Mouse (Mus musculus): ENCODE measurements around the gene Dnaic1. TPM values are rescaled to one million over a fixed set of nuclear protein-coding genes. Genes with fewer than 3 reads are reported as not detected.

The Dnaic1 gene
- total RNA-seq, 2 experiments from 2014 or later, result 0.56 to 0.63 TPM

- no peak for DNase-seq
These were observed 66.3 kb downstream of the Dnaic1 start for GRCm38 (mm10) chr4:41635906-41636305.

DNA sequence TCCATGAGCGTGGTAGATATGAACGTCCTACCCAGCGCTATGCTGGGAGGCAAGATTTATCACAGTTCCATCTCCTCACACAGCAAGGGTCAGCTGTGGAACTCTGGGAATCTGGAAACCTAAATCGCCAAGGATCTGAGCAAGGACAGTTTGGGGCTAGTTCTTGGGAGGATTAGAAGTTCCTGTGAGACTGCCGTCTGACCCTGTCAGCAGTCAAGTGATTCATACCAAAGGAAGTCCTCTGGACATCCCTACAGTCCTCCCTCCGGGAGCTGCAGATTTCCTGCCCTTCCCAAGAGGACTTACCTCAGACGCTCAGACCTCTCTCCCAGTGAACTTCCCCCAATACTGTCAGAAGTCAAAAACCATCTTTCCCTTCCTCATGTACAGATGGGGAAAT, 66.8 kb downstream of the Dnaic1 start:
- no peak for DNase-seq

- DNase-seq, result no peak
These were observed 67.5 kb downstream of the Dnaic1 start for GRCm38 (mm10) chr4:41636882-41637635.

GRCm38 (mm10) chr4:41638186-41638731, 68.7 kb downstream of the Dnaic1 start:
- DNase-seq, result no peak

DNA sequence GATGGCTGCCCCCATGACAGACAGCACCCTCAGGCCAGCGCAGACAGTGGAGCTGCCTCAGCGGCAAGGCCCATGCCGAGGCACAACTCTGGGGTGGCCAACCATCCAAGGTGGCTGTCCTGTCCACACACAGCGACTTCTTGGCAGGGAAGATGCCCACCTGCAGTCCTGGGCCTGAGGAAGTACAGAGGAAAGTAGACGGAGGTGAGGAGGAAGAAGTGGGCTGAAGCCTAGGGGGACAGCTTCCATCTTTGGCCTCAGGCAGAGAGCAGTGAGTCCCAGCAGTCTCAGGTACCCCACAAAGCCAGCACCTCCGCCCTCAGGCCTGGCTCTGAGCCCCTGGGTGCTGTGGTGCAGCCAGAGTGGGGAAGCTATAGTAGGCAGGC, 69.2 kb downstream of the Dnaic1 start:
- DNase-seq, result no peak

DNA sequence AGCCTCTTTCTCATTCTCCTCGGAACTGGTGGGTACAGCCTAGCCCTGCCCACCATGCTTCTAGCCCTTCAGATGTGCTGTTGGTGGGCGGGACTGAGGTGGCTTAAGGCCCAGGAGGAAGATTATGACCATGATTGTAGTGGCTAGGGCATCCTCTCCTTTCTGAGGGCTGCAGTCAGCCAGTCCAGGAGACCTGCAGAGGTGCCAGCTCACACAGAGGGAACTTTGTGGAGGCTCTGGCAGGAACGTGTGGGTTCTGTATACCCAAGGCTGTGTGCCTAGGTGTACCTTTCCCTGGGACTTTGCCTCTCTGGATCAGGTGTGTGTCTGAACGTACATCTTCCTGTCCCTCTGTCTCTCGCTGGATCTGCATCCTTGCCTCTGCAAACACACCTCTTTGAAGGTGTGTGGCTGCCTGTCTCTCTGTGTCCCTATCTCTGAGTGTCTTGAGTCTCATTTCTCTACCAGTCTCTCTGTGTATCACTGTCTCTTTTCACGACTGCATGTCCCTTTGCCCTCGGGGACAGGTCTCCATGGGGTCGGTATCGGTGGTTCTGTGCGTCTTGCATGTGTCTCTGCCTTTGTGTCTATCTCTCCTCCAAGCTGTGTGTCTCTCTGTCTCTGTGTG, 69.8 kb downstream of the Dnaic1 start:
- DNase-seq, result no peak

DNA sequence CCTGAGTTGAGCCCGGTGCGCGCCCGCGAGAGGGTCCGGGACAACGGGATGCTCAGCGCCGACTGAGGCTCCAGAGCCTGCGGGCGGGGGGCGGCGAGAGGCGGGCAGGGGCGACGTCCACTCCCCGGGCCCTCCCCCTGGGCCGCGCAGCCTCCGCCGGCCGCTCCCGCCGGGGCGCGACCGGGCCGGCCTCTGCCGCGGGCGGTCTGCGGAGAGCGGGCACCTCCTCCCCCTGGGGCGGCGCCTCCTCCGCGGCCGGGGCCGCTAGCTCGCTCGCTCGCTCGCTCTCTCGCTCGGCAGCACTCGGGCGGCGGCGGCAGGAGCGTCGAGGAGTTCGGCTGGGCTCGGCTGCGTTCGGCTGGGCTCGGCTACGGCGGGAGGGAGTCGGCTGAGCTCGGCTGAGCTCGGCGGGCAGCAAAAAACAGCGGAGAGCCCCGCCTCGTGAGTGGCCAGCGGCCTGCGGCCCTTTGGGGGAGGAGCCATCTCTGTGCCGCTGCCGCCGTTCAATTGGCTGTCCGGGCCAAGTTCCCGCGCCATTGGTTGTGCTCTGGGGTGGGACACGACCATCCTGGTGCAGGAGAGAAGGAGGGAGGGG, 70.4 kb downstream of the Dnaic1 start, which contains the start of gene Enho:
Gene Enho (minus strand): TSS at position 412 of the 595 bp plus-strand sequence.
- peak; percentile 97 for DNase-seq

GRCm38 (mm10) chr4:41641199-41641822, 71.7 kb downstream of the Dnaic1 start:
- DNase-seq, result no peak

DNA sequence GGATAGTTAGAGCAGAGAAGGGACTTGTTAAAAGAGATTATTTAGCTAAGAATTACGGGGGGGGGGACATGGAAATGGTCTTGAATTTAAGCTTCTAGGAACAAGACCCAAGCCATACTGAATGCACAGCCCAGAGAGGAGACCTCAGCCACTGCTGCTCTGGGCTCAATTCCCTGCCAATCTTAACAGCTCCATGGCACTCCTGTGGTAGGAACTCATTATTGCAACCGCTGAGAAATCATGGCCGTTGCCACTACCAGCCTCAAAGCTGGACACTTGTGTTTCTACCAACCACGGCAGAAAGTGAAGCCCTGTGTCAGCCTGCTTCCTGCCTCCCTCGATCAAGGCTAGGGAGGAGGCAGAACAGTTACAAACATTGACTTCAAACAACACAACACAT, 75.9 kb downstream of the Dnaic1 start:
- DNase-seq, result no peak

DNA sequence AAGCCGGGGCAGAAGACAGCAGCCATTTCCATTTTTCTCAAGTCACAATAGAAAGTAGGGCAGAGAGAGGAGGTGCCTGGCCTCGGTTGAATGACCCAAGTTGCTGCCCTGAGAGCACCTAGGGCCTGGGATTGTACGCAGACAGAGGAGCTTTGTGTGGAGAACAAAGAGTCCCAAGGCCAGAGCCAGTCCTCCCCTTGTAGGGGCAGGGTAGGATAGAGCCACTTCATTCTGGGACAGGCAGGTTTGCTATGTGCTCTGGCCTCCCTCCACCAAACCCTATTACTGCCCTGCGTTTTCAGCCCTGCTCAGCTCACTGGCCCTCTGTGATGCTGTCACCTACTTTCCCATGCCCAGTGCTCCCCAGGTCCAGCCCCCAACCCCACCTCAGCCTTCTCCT, 78.6 kb downstream of the Dnaic1 start:
- no peak for DNase-seq

DNA sequence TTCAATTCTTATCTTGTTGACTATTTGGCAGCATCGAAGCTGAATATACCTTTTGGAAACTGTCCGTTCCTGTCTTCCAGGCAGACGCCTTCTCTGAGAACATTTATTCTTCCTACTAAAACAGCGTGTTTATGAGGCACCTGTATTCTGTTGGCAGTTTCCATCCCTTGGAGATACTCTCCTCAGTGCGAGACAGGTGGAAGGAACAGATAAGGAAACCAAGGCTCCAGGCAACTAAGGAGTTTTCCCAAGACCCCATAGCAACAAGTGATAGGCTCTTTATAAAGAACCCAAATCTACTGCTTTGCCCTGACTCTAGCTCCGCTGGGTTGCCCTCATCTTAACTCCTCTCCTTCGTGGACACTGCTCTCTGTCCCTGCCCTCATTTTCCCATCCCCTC, 79.1 kb downstream of the Dnaic1 start:
- no peak for DNase-seq

GRCm38 (mm10) chr4:41653296-41653695, 83.7 kb downstream of the Dnaic1 start:
- DNase-seq, result peak; percentile 84

- no peak for DNase-seq
These were observed 84.2 kb downstream of the Dnaic1 start for GRCm38 (mm10) chr4:41653730-41654129.

- DNase-seq, result peak; percentile 71
These were observed 84.6 kb downstream of the Dnaic1 start for GRCm38 (mm10) chr4:41654217-41654616.

GRCm38 (mm10) chr4:41655525-41655924, 86.0 kb downstream of the Dnaic1 start:
- DNase-seq, result no peak

- no peak for DNase-seq
These were observed 89.2 kb downstream of the Dnaic1 start for GRCm38 (mm10) chr4:41658566-41659384.

DNA sequence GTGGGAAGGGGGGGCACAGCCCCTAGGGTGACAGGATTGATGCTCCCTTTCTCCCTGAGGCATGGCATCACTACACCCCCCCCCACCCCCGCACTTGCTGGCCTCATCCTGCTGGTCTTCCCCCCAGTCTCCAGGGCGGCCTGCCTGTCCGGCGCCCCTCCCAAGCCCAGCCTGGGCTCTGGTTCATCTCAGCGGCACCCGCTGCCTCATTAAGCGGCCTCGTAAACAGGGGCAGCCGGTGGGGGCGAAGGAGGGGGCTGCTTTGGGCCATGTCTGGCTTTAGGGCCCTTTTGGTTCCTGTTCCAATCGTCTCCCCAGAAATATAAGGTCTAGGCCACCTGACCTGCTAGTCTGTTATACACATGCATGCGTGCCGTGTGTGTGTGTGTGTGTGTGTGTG, 90.0 kb downstream of the Dnaic1 start:
- DNase-seq, result no peak

DNA sequence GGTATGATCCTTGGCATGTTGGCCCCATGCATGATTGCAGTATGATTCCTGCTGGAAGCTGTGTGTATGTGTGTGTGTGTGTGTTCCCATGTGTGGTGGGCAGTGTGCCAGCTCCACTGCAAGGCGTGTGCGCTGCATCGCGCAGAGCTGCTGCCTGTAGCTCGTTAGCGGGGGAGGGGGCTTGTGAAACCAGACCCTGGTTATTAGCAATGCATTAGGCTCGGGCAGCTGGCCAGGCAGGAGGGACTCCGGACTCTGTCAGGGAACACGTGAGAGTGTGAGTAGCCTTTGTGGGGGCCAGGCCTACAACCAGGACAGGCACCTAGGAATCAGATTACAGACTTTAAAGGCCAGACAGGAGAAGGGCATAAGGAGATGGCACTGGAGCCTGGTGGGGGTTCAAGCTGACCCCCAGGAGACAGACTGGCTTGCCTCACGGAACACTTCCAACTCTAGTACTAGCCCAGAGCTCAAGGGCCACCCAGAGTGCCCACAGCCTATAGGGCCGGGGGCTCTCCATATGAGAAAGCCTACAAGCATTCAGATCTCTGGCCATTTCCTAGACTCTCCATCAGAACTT, 91.4 kb downstream of the Dnaic1 start:
- DNase-seq, result no peak

DNA sequence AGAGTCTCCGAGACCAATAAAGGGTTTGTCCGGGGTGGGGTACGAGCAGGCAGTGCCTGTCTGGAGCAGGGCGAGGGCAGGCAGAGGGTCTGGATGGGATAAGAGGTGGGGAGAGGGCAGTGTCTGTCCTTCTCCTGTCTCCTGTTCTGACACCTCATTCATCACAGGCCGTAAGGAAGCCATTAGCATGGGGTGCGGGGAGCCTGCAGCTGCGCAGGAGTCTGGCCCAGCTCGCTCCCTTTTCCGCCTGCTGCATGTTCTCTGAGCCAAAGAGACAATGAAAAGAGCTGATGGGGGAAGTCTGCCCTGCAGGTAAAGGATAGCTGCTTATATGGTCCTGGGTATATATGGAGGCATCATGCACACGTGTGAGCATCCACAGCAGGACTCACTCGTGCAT, 93.1 kb downstream of the Dnaic1 start:
- no peak for DNase-seq

- no peak for DNase-seq
These were observed 94.0 kb downstream of the Dnaic1 start for GRCm38 (mm10) chr4:41663614-41664013.

DNA sequence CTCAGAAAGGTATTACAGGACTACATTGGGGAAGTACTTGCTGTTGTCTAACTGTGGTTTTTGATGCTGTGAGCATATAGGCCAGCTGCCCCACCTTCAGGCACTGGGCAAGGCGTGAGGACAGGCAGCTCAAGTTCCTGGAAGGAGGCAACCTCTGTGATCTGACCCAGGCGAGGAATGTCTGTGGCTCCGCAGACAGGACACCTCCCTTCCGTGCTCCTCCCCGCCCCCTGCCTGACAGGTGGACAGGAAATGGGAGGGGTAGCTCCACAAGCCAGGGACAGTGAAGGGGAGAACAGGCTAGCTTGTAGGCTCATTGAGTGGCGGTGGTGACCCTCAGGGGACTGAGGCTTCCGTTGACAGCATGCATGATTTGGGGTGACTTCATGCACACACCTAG, 95.0 kb downstream of the Dnaic1 start:
- no peak for DNase-seq

All from gastrocnemius, postnatal 10 days (tissue).